Mouse (Mus musculus) heart, adult 2 months (tissue): Measurements from ENCODE around the gene Erc1. TPM values are rescaled to one million over a fixed set of nuclear protein-coding genes. Genes with fewer than 3 reads are reported as not detected.
A peak's percentile ranks its signal among the peaks of the same experiment; 100 is the strongest.

Experiments used
- DNase-seq, 2 experiments: peaks; one replicate each; pipeline ENCODE4 v3.0.0; 2021
- H3K27ac ChIP-seq: fragments of 200-600 bp; 2 replicates; pipeline ENCODE4 v1.8.1; 2022
- H3K27me3 ChIP-seq: fragments of 200-500 bp; 2 replicates; pipeline ENCODE4 v1.6.1; 2012; ENCODE audit warnings: mild to moderate bottlenecking, low read length, inconsistent platforms, mixed read lengths; ENCODE audit not compliant: control insufficient read depth, insufficient read depth
- H3K36me3 ChIP-seq: fragments of 200-500 bp; 2 replicates; pipeline ENCODE4 v1.6.1; 2012; ENCODE audit warnings: low read length, inconsistent platforms; ENCODE audit not compliant: control insufficient read depth, insufficient read depth
- H3K4me1 ChIP-seq: fragments of 200-500 bp; 2 replicates; pipeline ENCODE4 v1.6.1; 2011; ENCODE audit warnings: low read length; ENCODE audit not compliant: control insufficient read depth, insufficient read depth
- H3K4me3 ChIP-seq: fragments of 200-600 bp; 2 replicates; pipeline ENCODE4 v1.8.1; 2022
- H3K79me2 ChIP-seq: fragments of 200-500 bp; replicated peaks from 2 replicates; pipeline ENCODE4 v1.6.1; 2012; ENCODE audit warnings: mild to moderate bottlenecking, inconsistent platforms, low read length, moderate library complexity, mixed read lengths; ENCODE audit not compliant: control insufficient read depth, insufficient read depth
- H3K9ac ChIP-seq: fragments of 200-500 bp; 2 replicates; pipeline ENCODE4 v1.6.1; 2012; ENCODE audit warnings: low read depth, mild to moderate bottlenecking, control low read depth, inconsistent platforms, low read length, mixed read lengths
- CTCF ChIP-seq: fragments of 200-600 bp; IDR thresholded peaks from 2 replicates; pipeline ENCODE4 v1.8.1; 2022; ENCODE audit warnings: antibody characterized with exemption, mild to moderate bottlenecking, moderate library complexity
- EP300 ChIP-seq: fragments of 200-500 bp; IDR thresholded peaks from 2 replicates; pipeline ENCODE4 v1.6.1; 2011; ENCODE audit warnings: low read depth, low read length, control low read depth; ENCODE audit not compliant: insufficient read depth
- POLR2A ChIP-seq: fragments of 200-500 bp; IDR thresholded peaks from 2 replicates; pipeline ENCODE4 v1.6.1; 2011; ENCODE audit warnings: mild to moderate bottlenecking, low read depth, low read length, control low read depth; ENCODE audit not compliant: insufficient read depth
- WGBS: fragments of 180-500 bp; shearing (Covaris S2); methylation state at CpG from one replicate; pipeline ENCODE4 v1.1.7; 2018; 5-methylcytosine and 5-hydroxymethylcytosine counted together
- intact Hi-C: fragments of 180-260 bp; cut with DNase I; formaldehyde crosslinking; loops from one replicate; pipeline ENCODE4 v1.15.1; 2025
- polyA plus RNA-seq: library from polyadenylated mRNA; depleted of rRNA; stranded (reverse); fragments of >200 nt; gene quantifications from 2 replicates; pipeline ENCODE4 v1.2.3, GENCODE M21; 2012
- total RNA-seq, 2 experiments: library from RNA; stranded (reverse); gene quantifications; 2 replicates each; pipeline ENCODE4 v1.2.3; 2021

The Erc1 gene
- total and polyA plus RNA-seq, 3 experiments = 15.0 to 41.8 (median 36.0) TPM

DNA sequence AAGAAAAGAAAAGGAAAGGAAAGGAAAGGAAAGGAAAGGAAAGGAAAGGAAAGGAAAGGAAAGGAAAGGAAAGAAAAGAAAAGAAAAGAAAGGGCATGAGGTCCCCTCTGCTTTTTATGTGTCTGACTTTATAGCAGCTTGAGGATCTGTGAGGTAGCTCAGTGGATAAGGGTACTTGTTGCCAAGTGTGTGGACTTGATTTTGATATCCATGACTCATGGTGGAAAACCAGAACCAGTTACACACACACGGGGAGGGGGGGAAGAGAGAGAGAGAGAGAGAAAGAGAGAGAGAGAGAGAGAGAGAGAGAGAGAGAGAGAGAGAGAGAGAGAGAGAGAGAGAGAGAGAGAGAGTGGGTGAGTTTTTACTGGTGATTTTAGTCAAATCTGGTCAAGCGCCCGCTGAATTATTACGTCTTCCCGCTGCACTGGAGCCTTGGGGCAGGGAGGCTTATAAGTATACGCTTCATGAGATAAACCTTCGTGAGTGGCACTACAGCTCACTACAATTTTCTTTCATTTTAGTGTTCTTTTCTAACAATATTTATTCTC lies 204.7 kb downstream of the Erc1 start:
- Histone ChIP-seq H3K9ac (no peak overlapping the region), H3K27ac (no peak overlapping the region), H3K79me2 (no peaks in the 10 kb centered on the region), H3K36me3 (no peaks in the 10 kb centered on the region), H3K4me1 (no peaks in the 10 kb centered on the region), H3K27me3 (no peaks in the 10 kb centered on the region), H3K4me3 (no peak overlapping the region)
- WGBS = 90% methylated on average over 7 of the region's 7 CpGs
- intact Hi-C loops = no loop called here
- TF ChIP-seq CTCF (no peak), EP300 (no peak), POLR2A (no peak)
- DNase-seq = no peak

DNA sequence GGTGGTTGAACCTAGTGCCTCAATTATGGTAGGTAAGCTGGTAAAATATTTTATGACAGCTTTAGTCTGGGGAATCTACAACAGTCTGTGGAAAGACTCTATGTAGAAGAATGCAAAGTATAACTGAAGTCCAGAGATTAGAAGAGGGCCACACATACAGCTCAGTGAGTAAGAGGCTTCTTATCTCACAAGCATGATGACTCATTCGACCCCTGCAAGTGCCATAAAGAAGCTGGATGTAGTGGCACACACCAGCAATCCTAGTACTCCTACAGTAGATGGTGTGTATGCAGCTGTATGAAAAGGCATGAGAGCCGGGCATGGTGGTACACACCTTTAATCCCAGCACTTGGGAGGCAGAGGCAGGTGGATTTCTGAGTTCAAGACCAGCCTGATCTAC lies 205.2 kb downstream of the Erc1 start:
- no peak overlapping the region for H3K27ac ChIP-seq
- H3K4me1 ChIP-seq = no peaks in the 10 kb centered on the region
- no peak for DNase-seq
- H3K27me3 ChIP-seq = no peaks in the 10 kb centered on the region
- intact Hi-C loops = no loop called here
- no peaks in the 10 kb centered on the region for H3K36me3 ChIP-seq
- TF ChIP-seq CTCF (no peak), POLR2A (no peak), EP300 (no peak)
- H3K79me2 ChIP-seq = no peaks in the 10 kb centered on the region
- no peak overlapping the region for H3K9ac ChIP-seq
- WGBS = 37% methylated on average over 2 of the region's 2 CpGs
- H3K4me3 ChIP-seq = no peak overlapping the region

DNA sequence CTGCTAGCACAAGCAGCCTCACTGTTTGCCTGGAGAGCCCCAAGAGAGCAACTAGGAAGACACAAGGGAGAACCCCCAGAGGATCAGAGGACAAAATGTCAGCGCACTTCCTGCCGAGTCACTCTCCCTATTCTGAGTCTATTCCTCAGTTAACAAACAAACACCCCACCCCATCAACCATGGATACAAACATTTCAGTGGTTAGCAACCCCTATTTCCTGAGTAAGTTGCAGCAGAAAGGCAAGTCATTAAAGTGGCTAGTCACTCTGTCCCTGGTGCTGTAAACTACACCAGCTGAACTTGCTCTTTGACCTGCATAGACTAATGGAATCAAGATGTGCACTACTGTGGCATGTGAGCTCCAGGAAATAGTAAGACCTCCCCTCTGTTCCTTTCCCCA lies 212.3 kb downstream of the Erc1 start:
- intact Hi-C loops = no loop called here
- Histone ChIP-seq H3K27me3 (no peaks in the 10 kb centered on the region), H3K4me3 (no peak overlapping the region), H3K79me2 (no peaks in the 10 kb centered on the region), H3K36me3 (no peaks in the 10 kb centered on the region; the same call in 1 of the 2 replicates), H3K4me1 (peaks cover 1% of the 10 kb centered on the region; the same call in 1 of the 2 replicates), H3K9ac (no peak overlapping the region), H3K27ac (0 out of 2 replicates have a peak overlapping the region, but pooled peaks have one; percentile 3)
- DNase-seq = peak; percentile 25 to 57
- 37% methylated on average over 2 of the region's 2 CpGs for WGBS
- TF ChIP-seq EP300 (no peak), POLR2A (no peak), CTCF (no peak)

DNA sequence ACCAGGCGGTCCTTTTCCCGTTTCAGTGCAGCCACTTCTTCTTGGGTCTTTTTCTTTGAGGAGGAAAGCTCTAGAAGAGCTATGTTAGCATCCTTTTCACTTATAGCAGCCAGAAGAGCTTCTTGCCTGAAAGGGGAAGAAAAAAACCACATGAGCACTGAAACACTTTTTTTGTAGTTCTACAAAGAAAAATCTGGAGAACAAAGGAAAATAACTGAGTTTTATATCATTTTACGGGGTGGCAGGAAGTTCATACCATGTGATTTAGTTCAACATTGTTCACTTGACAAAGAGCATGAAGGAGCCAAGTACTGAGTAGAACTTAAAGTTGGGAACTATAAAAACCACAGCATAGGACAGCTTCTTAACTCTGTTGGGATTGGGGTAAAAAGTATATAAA lies 217.3 kb downstream of the Erc1 start:
- H3K4me3 ChIP-seq = no peak overlapping the region
- H3K4me1 ChIP-seq = peaks cover 1% of the 10 kb centered on the region; the same call in 1 of the 2 replicates
- no peaks in the 10 kb centered on the region for H3K79me2 ChIP-seq
- no peak overlapping the region for H3K27ac ChIP-seq
- intact Hi-C loops = no loop called here
- no peaks in the 10 kb centered on the region for H3K27me3 ChIP-seq
- WGBS = 66% methylated on average over 3 of the region's 3 CpGs
- no peak for DNase-seq
- H3K36me3 ChIP-seq = peaks cover 3% of the 10 kb centered on the region
- H3K9ac ChIP-seq = no peak overlapping the region
- TF ChIP-seq EP300 = no peak
- TF ChIP-seq POLR2A = no peak
- TF ChIP-seq CTCF = no peak

DNA sequence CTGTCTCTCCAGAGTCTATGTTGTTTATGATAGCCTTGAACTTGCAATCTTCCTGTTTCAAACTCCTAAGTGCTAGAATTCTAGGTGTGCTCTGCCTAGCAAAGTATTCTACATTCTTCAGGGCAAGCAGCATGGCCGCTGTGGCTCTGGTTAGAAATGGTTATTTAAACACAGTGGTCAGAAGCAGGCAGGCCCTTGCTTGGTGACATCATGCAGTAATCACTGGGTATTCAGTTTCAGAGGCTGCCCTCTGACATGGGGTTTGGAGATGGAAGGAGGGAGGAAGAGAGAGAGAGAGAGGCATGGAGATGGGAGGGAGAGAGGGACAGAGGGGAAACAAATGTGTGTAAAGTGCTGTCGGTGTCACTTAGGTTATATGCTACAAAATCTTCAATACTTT lies 246.6 kb downstream of the Erc1 start:
- no peak for DNase-seq
- Histone ChIP-seq H3K27ac (no peak overlapping the region), H3K79me2 (no peaks in the 10 kb centered on the region), H3K27me3 (no peaks in the 10 kb centered on the region), H3K36me3 (no peaks in the 10 kb centered on the region), H3K4me1 (no peaks in the 10 kb centered on the region), H3K9ac (no peak overlapping the region), H3K4me3 (no peak overlapping the region)
- TF ChIP-seq EP300 (no peak), CTCF (no peak), POLR2A (no peak)
- intact Hi-C loops = no loop called here
- 90% methylated on average over 2 of the region's 2 CpGs for WGBS

DNA sequence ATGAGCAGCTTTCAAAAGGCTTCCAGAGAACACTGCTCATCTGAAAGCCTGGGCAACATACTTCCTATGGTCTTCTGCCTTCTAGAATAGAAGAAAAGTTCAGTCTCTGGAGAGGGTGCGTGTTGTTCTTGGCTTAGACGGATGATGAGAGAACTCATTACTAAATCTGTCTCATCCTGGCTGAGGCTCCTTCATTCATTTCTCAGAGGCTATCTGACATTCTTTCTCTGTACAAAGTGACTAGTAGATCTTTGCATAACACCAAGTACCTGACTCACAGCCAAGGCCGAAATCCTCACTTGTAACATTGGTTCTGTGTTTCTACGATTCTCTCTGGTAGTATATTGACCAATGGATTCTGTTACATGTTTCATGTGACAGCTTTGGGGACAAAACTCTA lies 252.5 kb downstream of the Erc1 start:
- DNase-seq = peak in 1 of 2 experiments; percentile 17
- TF ChIP-seq EP300 (no peak), CTCF (no peak)
- intact Hi-C loops = no loop called here
- WGBS = 59% methylated on average over 4 of the region's 4 CpGs
- peaks cover 3% of the 10 kb centered on the region; the same call in 1 of the 2 replicates for H3K4me1 ChIP-seq
- no peaks in the 10 kb centered on the region for H3K27me3 ChIP-seq
- no peak overlapping the region for H3K27ac ChIP-seq
- H3K4me3 ChIP-seq = no peak overlapping the region
- peaks cover 4% of the 10 kb centered on the region for H3K36me3 ChIP-seq
- H3K9ac ChIP-seq = no peak overlapping the region
- no peaks in the 10 kb centered on the region for H3K79me2 ChIP-seq
